Mouse (Mus musculus) forebrain, embryonic 13.5 days (tissue): ENCODE measurements around the gene Mras. TPM values are rescaled to one million over a fixed set of nuclear protein-coding genes. Genes with fewer than 3 reads are reported as not detected.

Source experiments
- ATAC-seq: fragments of 200-750 bp; cut with Nextera tagmentation; 2 replicates; pipeline ENCODE4 v1.8.0; 2017
- H3K27ac ChIP-seq: fragments of 300-500 bp; sonication (generic); 2 replicates; pipeline ENCODE4 v1.5.1; 2015; ENCODE audit warnings: inconsistent platforms, mild to moderate bottlenecking, moderate library complexity
- H3K27me3 ChIP-seq: fragments of 300-500 bp; sonication (generic); 2 replicates; pipeline ENCODE4 v1.6.1; 2015; ENCODE audit warnings: mild to moderate bottlenecking, inconsistent platforms
- H3K36me3 ChIP-seq: fragments of 300-500 bp; sonication (generic); 2 replicates; pipeline ENCODE4 v1.6.1; 2015; ENCODE audit warnings: mild to moderate bottlenecking, inconsistent platforms; ENCODE audit not compliant: poor library complexity, severe bottlenecking
- H3K4me1 ChIP-seq: fragments of 300-500 bp; sonication (generic); 2 replicates; pipeline ENCODE4 v1.6.1; 2015; ENCODE audit warnings: inconsistent platforms
- H3K4me2 ChIP-seq: fragments of 300-500 bp; sonication (generic); 2 replicates; pipeline ENCODE4 v1.6.1; 2015; ENCODE audit warnings: inconsistent platforms, mild to moderate bottlenecking, moderate library complexity
- H3K4me3 ChIP-seq: fragments of 300-500 bp; sonication (generic); 2 replicates; pipeline ENCODE4 v1.5.1; 2015; ENCODE audit warnings: mild to moderate bottlenecking, inconsistent platforms
- H3K9ac ChIP-seq: fragments of 300-500 bp; sonication (generic); 2 replicates; pipeline ENCODE4 v1.6.1; 2015; ENCODE audit warnings: mild to moderate bottlenecking, inconsistent platforms
- H3K9me3 ChIP-seq: fragments of 300-500 bp; sonication (generic); replicated peaks from 2 replicates; pipeline ENCODE4 v1.6.1; 2016; ENCODE audit warnings: inconsistent platforms
- WGBS: fragments of 180-500 bp; shearing (Covaris S2); methylation state at CpG from one replicate; pipeline ENCODE4 v1.1.7; 2015; 5-methylcytosine and 5-hydroxymethylcytosine counted together
- polyA plus RNA-seq: library from polyadenylated mRNA; unstranded; fragments of >200 nt; fragmentation: Nextera tagmentation; extraction: Ambion mirVana; gene quantifications from 2 replicates; pipeline ENCODE4 v1.2.1, GENCODE M21; 2015

The Mras gene
- polyA plus RNA-seq, 1 experiment from 2014 or later: 43.4 TPM

DNA sequence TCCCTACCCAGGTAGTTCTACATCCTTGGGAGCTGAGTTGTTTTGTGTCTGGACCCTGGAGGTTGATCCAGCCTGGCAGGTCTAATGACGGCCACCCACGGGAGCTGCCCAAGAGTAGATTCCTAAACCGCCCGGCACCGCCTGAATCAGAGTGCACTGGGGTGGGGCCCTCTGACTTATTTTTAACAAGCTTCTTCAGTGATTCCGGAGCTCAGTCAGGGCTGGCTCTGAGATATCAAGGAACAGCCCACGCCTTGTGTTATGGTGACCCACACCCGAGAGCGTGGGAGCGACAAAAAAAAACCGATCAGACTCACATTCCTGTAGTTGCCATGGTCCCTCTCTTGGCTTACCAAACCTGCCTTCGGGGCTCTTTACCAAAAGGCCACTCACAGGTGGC lies 97.1 kb downstream of the Mras start:
- H3K36me3 ChIP-seq: no peaks in the 10 kb centered on the region

DNA sequence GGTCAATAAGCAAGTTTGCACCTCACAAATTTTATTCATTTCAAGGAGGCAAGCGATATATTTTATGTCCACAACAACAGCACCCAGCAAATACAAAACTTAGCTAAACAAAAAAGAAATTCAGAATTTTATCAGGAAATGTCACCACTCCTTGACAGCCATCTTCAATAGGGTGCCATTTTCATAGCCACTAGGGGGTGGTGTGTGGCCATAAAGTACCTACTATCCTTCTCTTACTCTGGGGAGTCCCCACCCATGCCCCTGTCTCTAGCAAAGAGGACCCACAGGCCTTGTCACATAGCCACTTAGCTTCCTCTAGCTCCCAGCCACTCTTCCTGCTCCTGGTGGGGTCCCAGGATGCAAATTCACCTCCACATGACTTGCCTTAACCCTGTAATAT lies 98.0 kb downstream of the Mras start:
- no peaks in the 10 kb centered on the region for H3K36me3 ChIP-seq
- no peaks in the 10 kb centered on the region for H3K27me3 ChIP-seq
- ATAC-seq: no peak
- H3K4me3 ChIP-seq: no peak overlapping the region
- H3K9me3 ChIP-seq: no peaks in the 10 kb centered on the region
- no peak overlapping the region for H3K4me2 ChIP-seq
- WGBS: 70% methylated on average over 1 of the region's 1 CpGs
- H3K27ac ChIP-seq: no peak overlapping the region
- H3K4me1 ChIP-seq: no peaks in the 10 kb centered on the region
- no peak overlapping the region for H3K9ac ChIP-seq

More for the DNA sequence above, 97.1 kb downstream of the Mras start:
- Histone ChIP-seq H3K9ac (no peak overlapping the region), H3K9me3 (no peaks in the 10 kb centered on the region), H3K27ac (no peak overlapping the region), H3K4me3 (no peak overlapping the region), H3K4me1 (no peaks in the 10 kb centered on the region), H3K27me3 (no peaks in the 10 kb centered on the region), H3K4me2 (no peak overlapping the region)
- no peak for ATAC-seq
- WGBS: 86% methylated on average over 12 of the region's 12 CpGs

DNA sequence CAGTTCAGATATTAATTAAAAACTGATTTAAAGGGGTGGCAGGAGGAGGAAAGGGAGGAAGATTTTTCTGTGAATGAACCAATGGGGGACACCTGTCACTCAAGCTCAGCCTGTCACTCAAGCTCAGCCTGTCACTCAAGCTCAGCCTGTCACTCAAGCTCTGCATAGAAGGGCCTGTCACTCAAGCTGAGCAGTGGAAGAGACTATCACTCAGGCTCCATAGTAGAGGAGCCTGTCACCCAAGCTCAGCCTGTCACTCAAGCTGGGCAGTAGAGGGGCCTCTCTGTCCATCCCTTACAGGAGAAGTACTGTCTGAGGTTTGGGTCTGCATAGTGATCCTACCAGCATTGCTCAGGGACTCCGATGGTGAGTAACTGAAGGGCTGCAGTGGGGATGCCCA lies 98.9 kb downstream of the Mras start:
- 92% methylated on average over 1 of the region's 1 CpGs for WGBS
- Histone ChIP-seq H3K4me2 (no peak overlapping the region), H3K27me3 (no peaks in the 10 kb centered on the region), H3K4me1 (no peaks in the 10 kb centered on the region), H3K36me3 (no peaks in the 10 kb centered on the region), H3K9ac (no peak overlapping the region), H3K4me3 (no peak overlapping the region), H3K9me3 (no peaks in the 10 kb centered on the region), H3K27ac (no peak overlapping the region)
- no peak for ATAC-seq

DNA sequence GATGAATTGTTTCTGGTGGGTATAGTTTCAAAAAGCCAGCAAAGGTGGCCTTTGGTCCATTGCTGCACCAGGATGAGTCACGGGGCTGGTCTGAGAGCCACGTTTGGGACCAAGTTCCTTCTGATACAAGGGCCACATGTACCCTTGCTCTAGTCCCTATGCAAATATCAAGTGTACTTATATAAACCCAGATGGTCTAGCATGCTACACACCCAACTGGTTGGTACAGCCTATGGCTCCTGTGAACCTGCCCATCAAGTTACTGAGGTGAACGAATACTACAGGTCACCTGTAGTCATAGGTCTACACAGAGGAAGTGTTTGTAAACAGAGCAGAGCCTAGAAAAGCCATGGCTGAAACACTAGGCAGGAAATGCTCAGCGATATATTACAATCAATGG lies 100.6 kb downstream of the Mras start:
- WGBS: 92% methylated on average over 4 of the region's 4 CpGs
- ATAC-seq: no peak
- Histone ChIP-seq H3K4me2 (no peak overlapping the region), H3K4me1 (no peaks in the 10 kb centered on the region), H3K27me3 (no peaks in the 10 kb centered on the region), H3K4me3 (no peak overlapping the region), H3K9me3 (no peaks in the 10 kb centered on the region), H3K36me3 (no peaks in the 10 kb centered on the region), H3K9ac (no peak overlapping the region), H3K27ac (no peak overlapping the region)

Other genes with a start within 250 kb of the Mras start
- not detected in 2 replicates for gene Faiml, start 200.1 kb downstream of the Mras start, polyA plus RNA-seq
- gene Cep70, start 194.0 kb downstream of the Mras start, polyA plus RNA-seq: 80.3 and 81.3 TPM in 2 replicates
- gene Esyt3, start 78.8 kb downstream of the Mras start, polyA plus RNA-seq: 0.26 and 0.31 TPM in 2 replicates
- 0.56 and 0.72 TPM in 2 replicates for gene Nme9, start 14.1 kb upstream of the Mras start, polyA plus RNA-seq
- 50.4 and 54.0 TPM in 2 replicates for gene Armc8, start 131.5 kb upstream of the Mras start, polyA plus RNA-seq
- 31.8 and 37.8 TPM in 2 replicates for gene Dbr1, start 138.4 kb upstream of the Mras start, polyA plus RNA-seq
- not detected in 2 replicates for gene A4gnt, start 175.1 kb upstream of the Mras start, polyA plus RNA-seq
- gene Dzip1l, start 192.1 kb upstream of the Mras start, polyA plus RNA-seq: 14.0 and 17.9 TPM in 2 replicates